Mouse (Mus musculus) CH12.LX (cell line): ENCODE measurements around the gene Hist1h4b.

ENCODE experiments used
- BHLHE40 ChIP-seq: IDR thresholded peaks from 2 replicates; pipeline ENCODE4 v1.6.1; 2011; ENCODE audit warnings: mild to moderate bottlenecking, low read depth, low read length, improper control_type of control experiment
- CTCF ChIP-seq, 2 experiments: IDR thresholded peaks in 1 of 2; conservative IDR thresholded peaks in 1 of 2; 2 replicates each; pipeline ENCODE4 v1.5.1; 2011 to 2012; ENCODE audit warnings: low read depth in 2 of 2, low read length in 2 of 2, improper control_type of control experiment in 1 of 2, inconsistent platforms in 1 of 2, mild to moderate bottlenecking in 1 of 2, moderate library complexity in 1 of 2
- MAX ChIP-seq: IDR thresholded peaks from 2 replicates; pipeline ENCODE4 v1.6.1; 2011; ENCODE audit warnings: low read length, improper control_type of control experiment
- MAZ ChIP-seq: IDR thresholded peaks from 2 replicates; pipeline ENCODE4 v1.6.1; 2012; ENCODE audit warnings: low read depth, mild to moderate bottlenecking, inconsistent platforms, low read length, improper control_type of control experiment, moderate library complexity
- POLR2A ChIP-seq: IDR thresholded peaks from 2 replicates; pipeline ENCODE4 v1.6.1; 2011; ENCODE audit warnings: low read depth, mild to moderate bottlenecking, improper control_type of control experiment, low read length
- ZC3H11A ChIP-seq: IDR thresholded peaks from 2 replicates; pipeline ENCODE4 v1.6.1; 2012; ENCODE audit warnings: low read depth, mild to moderate bottlenecking, inconsistent platforms, low read length, improper control_type of control experiment

DNA sequence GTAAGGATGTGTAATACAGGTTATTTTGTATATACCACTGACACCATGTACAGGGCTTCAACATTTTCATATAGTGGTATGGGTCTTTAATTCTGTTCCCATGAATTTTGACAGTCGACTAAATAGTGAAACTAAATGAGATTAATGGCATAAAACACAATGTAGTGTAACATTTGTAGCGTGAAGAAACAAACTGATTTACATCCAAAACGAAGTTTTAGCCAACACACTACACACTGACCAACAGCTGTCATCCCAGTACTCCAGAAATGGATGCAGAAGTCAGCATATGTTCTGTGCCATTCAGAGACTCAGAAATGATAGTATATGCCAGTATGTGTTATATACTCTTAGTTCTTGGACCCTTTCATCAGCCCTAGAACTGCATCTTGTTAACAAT lies 1.1 kb downstream of the Hist1h4b start:
- no peak for TF ChIP-seq MAX
- no peak for TF ChIP-seq POLR2A
- no peak for TF ChIP-seq CTCF (conservative IDR thresholded peaks at IDR 0.05 in 1 of 2, IDR thresholded peaks at IDR 0.05 in 1 of 2; ENCODE audit: low read depth in 2 of 2, low read length in 2 of 2)
- no peak for TF ChIP-seq ZC3H11A
- TF ChIP-seq MAZ, result no peak
- no peak for TF ChIP-seq BHLHE40
